Mouse (Mus musculus) embryonic facial prominence, embryonic 11.5 days (tissue): ENCODE measurements around the gene Tssk3. TPM values are rescaled to one million over a fixed set of nuclear protein-coding genes. Genes with fewer than 3 reads are reported as not detected.

Experiments used
- polyA plus RNA-seq: library from polyadenylated mRNA; unstranded; fragments of >200 nt; fragmentation: Nextera tagmentation; extraction: Ambion mirVana; gene quantifications from 2 replicates; pipeline ENCODE4 v1.2.1, GENCODE M21; 2014

Gene Tssk3
- polyA plus RNA-seq, 1 experiment from 2014 or later = not detected

Other genes with a start within 250 kb of the Tssk3 start
- 2.4 and 2.5 TPM in 2 replicates for gene C77080, start 229.6 kb downstream of the Tssk3 start, polyA plus RNA-seq
- gene Sync, start 203.4 kb downstream of the Tssk3 start, polyA plus RNA-seq = 0.25 and 0.63 TPM in 2 replicates
- 584 and 661 TPM in 2 replicates for gene Rbbp4, start 155.7 kb downstream of the Tssk3 start, polyA plus RNA-seq
- gene Zbtb8os, start 155.3 kb downstream of the Tssk3 start, polyA plus RNA-seq = 46.1 and 53.6 TPM in 2 replicates
- gene Zbtb8a, start 112.9 kb downstream of the Tssk3 start, polyA plus RNA-seq = 6.5 and 7.2 TPM in 2 replicates
- 2.4 and 2.8 TPM in 2 replicates for gene Zbtb8b, start 50.2 kb downstream of the Tssk3 start, polyA plus RNA-seq
- 21.2 and 22.0 TPM in 2 replicates for gene Bsdc1, start 29.4 kb downstream of the Tssk3 start, polyA plus RNA-seq
- not detected in 2 replicates for gene Fam229a, start 168 bp upstream of the Tssk3 start, polyA plus RNA-seq
- 1,559 and 1,563 TPM in 2 replicates for gene Marcksl1, start 22.6 kb upstream of the Tssk3 start, polyA plus RNA-seq
- gene Hdac1, start 51.7 kb upstream of the Tssk3 start, polyA plus RNA-seq = 271 and 273 TPM in 2 replicates
- 11.3 and 14.2 TPM in 2 replicates for gene Lck, start 82.6 kb upstream of the Tssk3 start, polyA plus RNA-seq
- gene Fam167b, start 87.5 kb upstream of the Tssk3 start, polyA plus RNA-seq = 2.9 and 3.2 TPM in 2 replicates
- 284 and 293 TPM in 2 replicates for gene Eif3i, start 109.6 kb upstream of the Tssk3 start, polyA plus RNA-seq
- gene Tmem234, start 109.6 kb upstream of the Tssk3 start, polyA plus RNA-seq = 163 and 195 TPM in 2 replicates
- 1.2 and 1.9 TPM in 2 replicates for gene Dcdc2b, start 123.2 kb upstream of the Tssk3 start, polyA plus RNA-seq
- 22.8 and 23.5 TPM in 2 replicates for gene Iqcc, start 128.1 kb upstream of the Tssk3 start, polyA plus RNA-seq
- 55.8 and 58.8 TPM in 2 replicates for gene Ccdc28b, start 132.9 kb upstream of the Tssk3 start, polyA plus RNA-seq
- gene Txlna, start 150.0 kb upstream of the Tssk3 start, polyA plus RNA-seq = 100 and 101 TPM in 2 replicates
- 12.5 and 13.3 TPM in 2 replicates for gene Kpna6, start 181.7 kb upstream of the Tssk3 start, polyA plus RNA-seq
- 29.1 and 38.6 TPM in 2 replicates for gene Tmem39b, start 205.8 kb upstream of the Tssk3 start, polyA plus RNA-seq